Mouse (Mus musculus): ENCODE data around the gene Clic5. TPM values are rescaled to one million over a fixed set of nuclear protein-coding genes. Genes with fewer than 3 reads are reported as not detected.

The Clic5 gene
- total RNA-seq (2012; rRNA removed) (not detected in 2 replicates), polyA plus RNA-seq (2012; ENCODE audit: insufficient read depth in 1 of 2, insufficient read length in 2 of 2, low read depth in 1 of 2, low replicate concordance in 2 of 2, missing spikeins in 1 of 2) (not detected)

- DNase-seq (ENCODE audit: low read depth, low spot score), result peak; percentile 17
- no peak within 1 kb of the TSS for H3K27ac ChIP-seq (ENCODE audit: control insufficient read depth, low read depth, low read length)
- H3K9me3 ChIP-seq (replicated peaks; ENCODE audit: insufficient read depth, low read length), result no peaks in the 10 kb centered on the region
- peak within 1 kb of the TSS; percentile 29; the same call in 1 of the 2 replicates for H3K9ac ChIP-seq (ENCODE audit: control insufficient read depth, low read depth, low read length, poor library complexity, severe bottlenecking)
- H3K36me3 ChIP-seq (ENCODE audit: control insufficient read depth in 1 of 2, insufficient read depth in 2 of 2, low read length in 2 of 2), result no peaks in the 10 kb centered on the region
- no peaks in the 10 kb centered on the region for H3K79me2 ChIP-seq (ENCODE audit: control insufficient read depth, insufficient read depth, low read length, poor library complexity)
- H3K4me3 ChIP-seq (ENCODE audit: control insufficient read depth in 1 of 2, insufficient read depth in 1 of 2, low read depth in 2 of 2, low read length in 2 of 2), result peak within 1 kb of the TSS; percentile 46 to 62; a peak in 3 of 4 replicates
- H3K27me3 ChIP-seq (ENCODE audit: control insufficient read depth in 1 of 2, insufficient read depth in 2 of 2, low read length in 2 of 2), result no peaks in the 10 kb centered on the region
- no peaks in the 10 kb centered on the region for H3K4me1 ChIP-seq (ENCODE audit: control insufficient read depth in 1 of 2, insufficient read depth in 2 of 2, low read length in 2 of 2)
- no peak for TF ChIP-seq EP300 (IDR thresholded peaks at IDR 0.05; ENCODE audit: low read depth in 1 of 2, low read length in 2 of 2)
- TF ChIP-seq SIN3A (IDR thresholded peaks at IDR 0.05; ENCODE audit: low read length), result no peak
- TF ChIP-seq RCOR1 (IDR thresholded peaks at IDR 0.05; ENCODE audit: low read depth, low read length), result no peak
- no peak for TF ChIP-seq CTCF (IDR thresholded peaks at IDR 0.05 in 2 of 3, conservative IDR thresholded peaks at IDR 0.05 in 1 of 3; ENCODE audit: control insufficient read depth in 1 of 3, insufficient read depth in 1 of 3, low read depth in 2 of 3, low read length in 3 of 3, poor library complexity in 1 of 3, severe bottlenecking in 1 of 3)
- TF ChIP-seq NELFE (IDR thresholded peaks at IDR 0.05; ENCODE audit: low read depth, low read length), result no peak
These were observed at the start of gene Clic5 for GRCm38 (mm10) chr17:44188042-44188768. Gene Clic5 (plus strand): TSS chr17:44188584.

- Histone ChIP-seq H3K9ac (ENCODE audit: control insufficient read depth, low read depth, low read length, poor library complexity, severe bottlenecking) (no peak overlapping the region), H3K79me2 (ENCODE audit: control insufficient read depth, insufficient read depth, low read length, poor library complexity) (no peaks in the 10 kb centered on the region), H3K4me3 (ENCODE audit: control insufficient read depth in 1 of 2, insufficient read depth in 1 of 2, low read depth in 2 of 2, low read length in 2 of 2) (no peak overlapping the region), H3K27ac (ENCODE audit: control insufficient read depth, low read depth, low read length) (no peak overlapping the region), H3K9me3 (replicated peaks; ENCODE audit: insufficient read depth, low read length) (no peaks in the 10 kb centered on the region), H3K4me1 (ENCODE audit: control insufficient read depth in 1 of 2, insufficient read depth in 2 of 2, low read length in 2 of 2) (no peaks in the 10 kb centered on the region), H3K27me3 (ENCODE audit: control insufficient read depth in 1 of 2, insufficient read depth in 2 of 2, low read length in 2 of 2) (0 out of 4 replicates have a peak, but pooled peaks cover 0 to 2% of the 10 kb centered on the region in 2 experiments), H3K36me3 (ENCODE audit: control insufficient read depth in 1 of 2, insufficient read depth in 2 of 2, low read length in 2 of 2) (no peaks in the 10 kb centered on the region)
- TF ChIP-seq RCOR1 (IDR thresholded peaks at IDR 0.05; ENCODE audit: low read depth, low read length) (no peak), SIN3A (IDR thresholded peaks at IDR 0.05; ENCODE audit: low read length) (no peak), MAX (IDR thresholded peaks at IDR 0.05; ENCODE audit: low read length) (no peak), TCF12 (IDR thresholded peaks at IDR 0.05; ENCODE audit: low read depth, low read length) (no peak), MAZ (IDR thresholded peaks at IDR 0.05; ENCODE audit: low read depth, low read length) (no peak), ZNF384 (IDR thresholded peaks at IDR 0.05; ENCODE audit: low read depth, low read length) (no peak), MAFK (IDR thresholded peaks at IDR 0.05; ENCODE audit: borderline replicate concordance, low read depth, low read length) (no peak), CTCF (IDR thresholded peaks at IDR 0.05 in 2 of 3, conservative IDR thresholded peaks at IDR 0.05 in 1 of 3; ENCODE audit: control insufficient read depth in 1 of 3, insufficient read depth in 1 of 3, low read depth in 2 of 3, low read length in 3 of 3, poor library complexity in 1 of 3, severe bottlenecking in 1 of 3) (no peak), NRF1 (IDR thresholded peaks at IDR 0.05; ENCODE audit: insufficient read depth, low read depth, low read length, poor library complexity, severe bottlenecking) (no peak), EP300 (IDR thresholded peaks at IDR 0.05; ENCODE audit: low read depth in 1 of 2, low read length in 2 of 2) (no peak), KAT2A (conservative IDR thresholded peaks at IDR 0.05; ENCODE audit: low read depth, low read length) (no peak), ZKSCAN1 (IDR thresholded peaks at IDR 0.05; ENCODE audit: low read depth, low read length) (no peak), ELF1 (IDR thresholded peaks at IDR 0.05; ENCODE audit: low read depth, low read length) (no peak), GATA1 (IDR thresholded peaks at IDR 0.05; ENCODE audit: low read depth, low read length) (no peak), USF2 (IDR thresholded peaks at IDR 0.05; ENCODE audit: borderline replicate concordance in 1 of 2, insufficient read depth in 1 of 2, low read depth in 1 of 2, low read length in 2 of 2) (no peak), MEF2A (IDR thresholded peaks at IDR 0.05; ENCODE audit: extremely low read depth, insufficient replicate concordance, low read depth, low read length, poor library complexity, severe bottlenecking) (no peak), POLR2AphosphoS5 (IDR thresholded peaks at IDR 0.05; ENCODE audit: borderline replicate concordance, low read depth, low read length) (no peak), E2F4 (IDR thresholded peaks at IDR 0.05; ENCODE audit: borderline replicate concordance, low read depth, low read length) (no peak)
- DNase-seq (ENCODE audit: low read depth, low spot score), result no peak
These were observed 42.6 kb upstream of the Clic5 start for GRCm38 (mm10) chr17:44145806-44146205.
